ENCODE assay signal across 8 mouse cellular contexts in genomic region chr7:79547092-79547491, GRCm38 (mm10).
DNase-seq lines count a peak whose midpoint lies in the region; ATAC-seq and TF ChIP-seq lines count a peak whose summit lies in the region.

No protein-coding gene starts in this region.

- no peaks in the 10 kb centered on the region for H3K9me3 ChIP-seq in MEL (replicated peaks; ENCODE audit: insufficient read depth, low read length)
- no peaks in the 10 kb centered on the region for H3K9me3 ChIP-seq in forebrain, postnatal 0 days (ENCODE audit: low read length)
- H3K9me3 ChIP-seq in hindbrain, embryonic 12.5 days (replicated peaks): no peaks in the 10 kb centered on the region

- H3K36me3 ChIP-seq in MEL (ENCODE audit: control insufficient read depth in 1 of 2, insufficient read depth in 2 of 2, low read length in 2 of 2): no peaks in the 10 kb centered on the region
- H3K36me3 ChIP-seq in forebrain, postnatal 0 days (ENCODE audit: insufficient read depth): no peaks in the 10 kb centered on the region
- no peaks in the 10 kb centered on the region for H3K36me3 ChIP-seq in hindbrain, embryonic 12.5 days

- TF ChIP-seq POLR2A in MEL (IDR thresholded peaks at IDR 0.05; ENCODE audit: control insufficient read depth in 1 of 2, insufficient read depth in 1 of 2, low read depth in 1 of 2, low read length in 2 of 2, poor library complexity in 1 of 2): no peak

- no peaks in the 10 kb centered on the region for H3K4me1 ChIP-seq in MEL (ENCODE audit: control insufficient read depth in 1 of 2, insufficient read depth in 2 of 2, low read length in 2 of 2)
- H3K4me1 ChIP-seq in forebrain, postnatal 0 days (ENCODE audit: insufficient read depth): peaks cover 52% of the 10 kb centered on the region
- H3K4me1 ChIP-seq in hindbrain, embryonic 12.5 days: peaks cover 56% of the 10 kb centered on the region

- peaks cover 2 to 3% of the 10 kb centered on the region in 2 experiments; a peak in 2 of 4 replicates for H3K27me3 ChIP-seq in MEL (ENCODE audit: control insufficient read depth in 1 of 2, insufficient read depth in 2 of 2, low read length in 2 of 2)
- no peaks in the 10 kb centered on the region for H3K27me3 ChIP-seq in forebrain, postnatal 0 days (ENCODE audit: insufficient read depth, low read length)
- H3K27me3 ChIP-seq in hindbrain, embryonic 12.5 days: peaks cover 82% of the 10 kb centered on the region

- 1% methylated on average over 15 of the region's 15 CpGs for WGBS in forebrain, postnatal 0 days
- WGBS in hindbrain, embryonic 12.5 days: 3% methylated on average over 15 of the region's 15 CpGs

- no peak overlapping the region for H3K9ac ChIP-seq in MEL (ENCODE audit: control insufficient read depth, low read depth, low read length, poor library complexity, severe bottlenecking)
- H3K9ac ChIP-seq in forebrain, postnatal 0 days: peak overlapping the region; percentile 11; the same call in 1 of the 2 replicates
- H3K9ac ChIP-seq in hindbrain, embryonic 12.5 days: 0 out of 2 replicates have a peak overlapping the region, but pooled peaks have one; percentile 3

- peak overlapping the region; percentile 19; the same call in 1 of the 2 replicates for H3K4me2 ChIP-seq in forebrain, postnatal 0 days (ENCODE audit: low read depth)
- no peak overlapping the region for H3K4me2 ChIP-seq in hindbrain, embryonic 12.5 days (replicated peaks)

- H3K4me3 ChIP-seq in MEL (ENCODE audit: control insufficient read depth in 1 of 2, insufficient read depth in 1 of 2, low read depth in 2 of 2, low read length in 2 of 2): no peak overlapping the region
- no peak overlapping the region for H3K4me3 ChIP-seq in forebrain, postnatal 0 days (ENCODE audit: low read depth, low read length)
- no peak overlapping the region for H3K4me3 ChIP-seq in hindbrain, embryonic 12.5 days

- DNase-seq in MEL (ENCODE audit: low read depth, low spot score): peak; percentile 76
- DNase-seq in forebrain, postnatal 0 days: peak; percentile 95
- peak; percentile 93 to 99 for DNase-seq in layer of hippocampus, postnatal 25 days (ENCODE audit: extremely low spot score in 1 of 2, low spot score in 1 of 2)
- DNase-seq in right cerebral cortex, postnatal 25 days: peak; percentile 94
- DNase-seq in urinary bladder, postnatal 4 days (ENCODE audit: low spot score in 2 of 2): peak; percentile 52 to 80

- H3K79me2 ChIP-seq in MEL (ENCODE audit: control insufficient read depth, insufficient read depth, low read length, poor library complexity): no peaks in the 10 kb centered on the region

- peak; percentile 87 for ATAC-seq in cerebellum, adult (ENCODE audit: insufficient number of reproducible peaks, low FRiP score, low TSS enrichment)
- ATAC-seq in forebrain, postnatal 0 days: peak; percentile 87
- ATAC-seq in hindbrain, embryonic 12.5 days (ENCODE audit: low FRiP score): peak; percentile 70
- ATAC-seq in megakaryocyte, adult 5-6 weeks (ENCODE audit: poor library complexity, severe bottlenecking): peak; percentile 56; the same call in 1 of the 2 replicates

- no peak overlapping the region for H3K27ac ChIP-seq in MEL (ENCODE audit: control insufficient read depth, low read depth, low read length)
- H3K27ac ChIP-seq in forebrain, postnatal 0 days (ENCODE audit: low read depth, low read length): peak overlapping the region; percentile 74
- peak overlapping the region; percentile 64; the same call in 1 of the 2 replicates for H3K27ac ChIP-seq in hindbrain, embryonic 12.5 days

- TF ChIP-seq EP300 in MEL (IDR thresholded peaks at IDR 0.05; ENCODE audit: low read depth in 1 of 2, low read length in 2 of 2): no peak

- TF ChIP-seq CTCF in MEL (IDR thresholded peaks at IDR 0.05 in 2 of 3, conservative IDR thresholded peaks at IDR 0.05 in 1 of 3; ENCODE audit: control insufficient read depth in 1 of 3, insufficient read depth in 1 of 3, low read depth in 2 of 3, low read length in 3 of 3, poor library complexity in 1 of 3, severe bottlenecking in 1 of 3): peak; percentile 83 to 99 (median 99)
- peak; percentile 99 for TF ChIP-seq CTCF in forebrain, postnatal 0 days (IDR thresholded peaks at IDR 0.05; ENCODE audit: low read depth)

- TF ChIP-seq RAD21 in MEL (IDR thresholded peaks at IDR 0.05; ENCODE audit: low read depth, low read length): peak; percentile 66

TF ChIP-seq in MEL, 35 proteins besides CTCF, POLR2A, EP300 and RAD21:
- TF ChIP-seq SMC3 (IDR thresholded peaks at IDR 0.05; ENCODE audit: low read depth, low read length): peak; percentile 90
- TF ChIP-seq ZC3H11A (IDR thresholded peaks at IDR 0.05; ENCODE audit: low read depth, low read length): peak; percentile 34
- TF ChIP-seq RCOR1 (IDR thresholded peaks at IDR 0.05; ENCODE audit: low read depth, low read length): no peak
- no peak for TF ChIP-seq MEF2A (IDR thresholded peaks at IDR 0.05; ENCODE audit: extremely low read depth, insufficient replicate concordance, low read depth, low read length, poor library complexity, severe bottlenecking)
- TF ChIP-seq MXI1 (IDR thresholded peaks at IDR 0.05; ENCODE audit: low read depth, low read length): no peak
- no peak for TF ChIP-seq MAZ (IDR thresholded peaks at IDR 0.05; ENCODE audit: low read depth, low read length)
- TF ChIP-seq TBP (IDR thresholded peaks at IDR 0.05; ENCODE audit: low read depth, low read length): no peak
- TF ChIP-seq ZNF384 (IDR thresholded peaks at IDR 0.05; ENCODE audit: low read depth, low read length): no peak
- TF ChIP-seq KAT2A (conservative IDR thresholded peaks at IDR 0.05; ENCODE audit: low read depth, low read length): no peak
- TF ChIP-seq BHLHE40 (IDR thresholded peaks at IDR 0.05; ENCODE audit: borderline replicate concordance, low read depth, low read length): no peak
